Mouse (Mus musculus): ENCODE results near the gene Slc44a2.

GRCm38 (mm10) chr9:21272391-21272790 lies 48.1 kb upstream of the Slc44a2 start:
- TF ChIP-seq CTCF (conservative IDR thresholded peaks at IDR 0.05 in 1 of 2, IDR thresholded peaks at IDR 0.05 in 1 of 2; ENCODE audit: low read depth in 2 of 2, low read length in 2 of 2) = no peak
- no peak for TF ChIP-seq MAX (IDR thresholded peaks at IDR 0.05; ENCODE audit: low read length)
- no peak for TF ChIP-seq TBP (conservative IDR thresholded peaks at IDR 0.05; ENCODE audit: low read depth, low read length)

Data from CH12.LX (cell line).